ENCODE assay signal across 9 mouse cellular contexts in the genomic region with DNA sequence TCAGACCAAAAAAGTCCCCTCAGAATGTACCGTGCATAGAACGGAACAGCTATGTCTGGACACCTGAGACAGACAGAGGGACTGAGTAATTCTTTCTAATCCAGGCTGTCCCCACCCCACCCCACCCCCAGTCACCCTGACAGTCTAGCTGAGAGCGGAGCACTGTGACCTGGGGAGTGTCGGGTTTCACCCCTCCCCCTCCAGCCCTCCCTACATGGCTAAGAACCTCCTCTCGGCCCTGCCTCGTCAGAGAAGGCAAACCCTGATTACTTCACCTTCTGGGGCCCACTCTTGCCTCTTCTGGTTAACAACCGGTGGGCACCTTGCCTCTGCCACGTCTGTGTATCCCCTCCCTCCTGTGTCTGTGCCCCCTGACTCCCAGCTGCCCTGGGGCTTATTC. TPM values are rescaled to one million over a fixed set of nuclear protein-coding genes. Genes with fewer than 3 reads are reported as not detected.
DNase-seq lines count a peak whose midpoint lies in the region; ATAC-seq and TF ChIP-seq lines count a peak whose summit lies in the region.
"Had no signal": no experiment of that assay in that cellular context is flagged by ENCODE, and none has a peak within 500 bp of the region (broad histone marks: within the 10 kb centered on the region; RNA-seq: fewer than 3 reads in every experiment).

No protein-coding gene starts in this region.

- H3K27me3 ChIP-seq in forebrain, embryonic 10.5 days (ENCODE audit: poor library complexity, severe bottlenecking), result no peaks in the 10 kb centered on the region
- no peaks in the 10 kb centered on the region for H3K27me3 ChIP-seq in forebrain, postnatal 0 days (ENCODE audit: insufficient read depth, low read length)
- peaks cover 14% of the 10 kb centered on the region for H3K27me3 ChIP-seq in embryonic facial prominence, embryonic 14.5 days (replicated peaks; ENCODE audit: control insufficient read depth, insufficient read depth, low read length)
- no peaks in the 10 kb centered on the region for H3K27me3 ChIP-seq in hindbrain, embryonic 12.5 days
- peaks cover 50% of the 10 kb centered on the region for H3K27me3 ChIP-seq in liver, embryonic 12.5 days (replicated peaks)

- H3K4me1 ChIP-seq in forebrain, embryonic 10.5 days, result peaks cover 86% of the 10 kb centered on the region
- H3K4me1 ChIP-seq in forebrain, postnatal 0 days (ENCODE audit: insufficient read depth), result peaks cover 20% of the 10 kb centered on the region
- peaks cover 64% of the 10 kb centered on the region for H3K4me1 ChIP-seq in embryonic facial prominence, embryonic 14.5 days (ENCODE audit: control insufficient read depth, insufficient read depth, low read length)
- H3K4me1 ChIP-seq in hindbrain, embryonic 12.5 days, result peaks cover 64% of the 10 kb centered on the region
- peaks cover 7% of the 10 kb centered on the region; the same call in 1 of the 2 replicates for H3K4me1 ChIP-seq in liver, embryonic 12.5 days

- peaks cover 22% of the 10 kb centered on the region for H3K36me3 ChIP-seq in forebrain, embryonic 10.5 days (replicated peaks)
- no peaks in the 10 kb centered on the region for H3K36me3 ChIP-seq in forebrain, postnatal 0 days (ENCODE audit: insufficient read depth)
- H3K36me3 ChIP-seq in embryonic facial prominence, embryonic 14.5 days (ENCODE audit: control insufficient read depth, insufficient read depth, low read length), result no peaks in the 10 kb centered on the region
- H3K36me3 ChIP-seq in hindbrain, embryonic 12.5 days, result no peaks in the 10 kb centered on the region
- no peaks in the 10 kb centered on the region for H3K36me3 ChIP-seq in liver, embryonic 12.5 days

- no peak overlapping the region for H3K4me2 ChIP-seq in forebrain, postnatal 0 days (ENCODE audit: low read depth)
- peak overlapping the region; percentile 35 for H3K4me2 ChIP-seq in embryonic facial prominence, embryonic 14.5 days (ENCODE audit: low read depth, low read length)
- H3K4me2 ChIP-seq in hindbrain, embryonic 12.5 days (replicated peaks), result peak overlapping the region; percentile 34; the same call in 1 of the 2 replicates
- H3K4me2 ChIP-seq in liver, embryonic 12.5 days, result peak overlapping the region; percentile 27

- intact Hi-C loops in left cerebral cortex, postnatal 4 days (cut with DNase I), result no loop called here

- H3K9ac ChIP-seq in forebrain, postnatal 0 days, result no peak overlapping the region
- peak overlapping the region; percentile 40; the same call in 1 of the 2 replicates for H3K9ac ChIP-seq in embryonic facial prominence, embryonic 14.5 days (ENCODE audit: low read depth, low read length)
- no peak overlapping the region for H3K9ac ChIP-seq in hindbrain, embryonic 12.5 days
- H3K9ac ChIP-seq in liver, embryonic 12.5 days, result no peak overlapping the region

- TF ChIP-seq CTCF in forebrain, postnatal 0 days (IDR thresholded peaks at IDR 0.05; ENCODE audit: low read depth), result no peak

- H3K9me3 ChIP-seq in forebrain, embryonic 10.5 days, result no peaks in the 10 kb centered on the region
- no peaks in the 10 kb centered on the region for H3K9me3 ChIP-seq in forebrain, postnatal 0 days (ENCODE audit: low read length)
- no peaks in the 10 kb centered on the region for H3K9me3 ChIP-seq in embryonic facial prominence, embryonic 14.5 days (ENCODE audit: control insufficient read depth, low read length)
- no peaks in the 10 kb centered on the region for H3K9me3 ChIP-seq in hindbrain, embryonic 12.5 days (replicated peaks)
- no peaks in the 10 kb centered on the region for H3K9me3 ChIP-seq in liver, embryonic 12.5 days (replicated peaks)

- H3K27ac ChIP-seq in forebrain, embryonic 10.5 days, result peak overlapping the region; percentile 99
- H3K27ac ChIP-seq in forebrain, postnatal 0 days (ENCODE audit: low read depth, low read length), result no peak overlapping the region
- H3K27ac ChIP-seq in embryonic facial prominence, embryonic 14.5 days (replicated peaks; ENCODE audit: low read depth, low read length), result peak overlapping the region; percentile 10; the same call in 1 of the 2 replicates
- peak overlapping the region; percentile 36 for H3K27ac ChIP-seq in hindbrain, embryonic 12.5 days
- no peak overlapping the region for H3K27ac ChIP-seq in liver, embryonic 12.5 days

- peak overlapping the region; percentile 32 for H3K4me3 ChIP-seq in forebrain, embryonic 10.5 days
- no peak overlapping the region for H3K4me3 ChIP-seq in forebrain, postnatal 0 days (ENCODE audit: low read depth, low read length)
- no peak overlapping the region for H3K4me3 ChIP-seq in embryonic facial prominence, embryonic 14.5 days (ENCODE audit: low read depth, low read length)
- no peak overlapping the region for H3K4me3 ChIP-seq in hindbrain, embryonic 12.5 days
- H3K4me3 ChIP-seq in liver, embryonic 12.5 days, result no peak overlapping the region

- peak; percentile 71 for DNase-seq in forebrain, embryonic 10.5 days (ENCODE audit: extremely low spot score, low spot score)
- DNase-seq in forebrain, postnatal 0 days, result no peak
- peak; percentile 87 for DNase-seq in embryonic facial prominence, embryonic 14.5 days (ENCODE audit: low spot score)
- peak; percentile 51 for DNase-seq in retina, embryonic 14.5 days (ENCODE audit: low spot score)
- no peak for DNase-seq in cerebellum, adult 11 months
- no peak for DNase-seq in left cerebral cortex, postnatal 4 days

- WGBS in forebrain, embryonic 10.5 days, result 2% methylated on average over 8 of the region's 8 CpGs
- WGBS in forebrain, postnatal 0 days, result 17% methylated on average over 8 of the region's 8 CpGs
- WGBS in embryonic facial prominence, embryonic 14.5 days, result 2% methylated on average over 8 of the region's 8 CpGs
- WGBS in hindbrain, embryonic 12.5 days, result 3% methylated on average over 8 of the region's 8 CpGs
- 4% methylated on average over 8 of the region's 8 CpGs for WGBS in liver, embryonic 12.5 days (ENCODE audit: insufficient replicate concordance)

- ATAC-seq in forebrain, postnatal 0 days, result no peak
- peak; percentile 70 for ATAC-seq in embryonic facial prominence, embryonic 14.5 days (ENCODE audit: low read depth)
- ATAC-seq in hindbrain, embryonic 12.5 days (ENCODE audit: low FRiP score), result no peak; the same call in 1 of the 2 replicates
- ATAC-seq in liver, embryonic 12.5 days, result peak; percentile 62

RNA-seq across cellular contexts. Expression of a gene that starts 7.7 kb away (rescaled TPM):
- polyA plus RNA-seq in forebrain, embryonic 10.5 days (2016; fragmentation: Nextera tagmentation; extraction: Ambion mirVana), result 35.3 and 36.8 TPM in 2 replicates
- total RNA-seq in forebrain, postnatal 0 days (2014; rRNA removed), result 20.9 and 26.1 TPM in 2 replicates
- polyA plus RNA-seq in forebrain, postnatal 0 days (2015; fragmentation: Nextera tagmentation; extraction: Ambion mirVana), result 26.3 and 27.9 TPM in 2 replicates
- polyA plus RNA-seq in embryonic facial prominence, embryonic 14.5 days (2014; fragmentation: Nextera tagmentation; extraction: Ambion mirVana), result 9.5 and 10.6 TPM in 2 replicates
- 29.6 and 38.0 TPM in 2 replicates for polyA plus RNA-seq in hindbrain, embryonic 12.5 days (2016; fragmentation: Nextera tagmentation; extraction: Ambion mirVana)
- polyA plus RNA-seq in liver, embryonic 12.5 days (2016; fragmentation: Nextera tagmentation; extraction: Ambion mirVana), result 0.57 and 0.99 TPM in 2 replicates
- total RNA-seq in left cerebral cortex, postnatal 4 days (2021), result 10 to 100 TPM; 51.8 to 54.2 TPM
- total RNA-seq: hematopoietic stem cell, adult 5-6 weeks had no signal

Comparison
In these comparisons a context has a peak if more than half of its experiments do, and no peak if none do; other contexts are left out.
1. DNase-seq: peak in forebrain, embryonic 10.5 days (single experiment), embryonic facial prominence, embryonic 14.5 days (single experiment) and retina, embryonic 14.5 days (single experiment); none in forebrain, postnatal 0 days (single experiment), cerebellum, adult 11 months (single experiment) and left cerebral cortex, postnatal 4 days (single experiment).
2. H3K27ac ChIP-seq: peak in forebrain, embryonic 10.5 days (single experiment), embryonic facial prominence, embryonic 14.5 days (single experiment) and hindbrain, embryonic 12.5 days (single experiment); none in forebrain, postnatal 0 days (single experiment) and liver, embryonic 12.5 days (single experiment).
3. ATAC-seq: peak in embryonic facial prominence, embryonic 14.5 days (single experiment) and liver, embryonic 12.5 days (single experiment); none in forebrain, postnatal 0 days (single experiment) and hindbrain, embryonic 12.5 days (single experiment).